Mouse (Mus musculus) heart, postnatal 0 days (tissue): ENCODE results near the gene Prdm10.

Experiments used
- CTCF ChIP-seq: IDR thresholded peaks from 2 replicates; pipeline ENCODE4 v1.5.1; 2016; ENCODE audit warnings: antibody characterized with exemption, control low read depth, low read depth
- EP300 ChIP-seq: IDR thresholded peaks from 2 replicates; pipeline ENCODE4 v1.6.1; 2016; ENCODE audit warnings: antibody characterized with exemption, low read depth

DNA sequence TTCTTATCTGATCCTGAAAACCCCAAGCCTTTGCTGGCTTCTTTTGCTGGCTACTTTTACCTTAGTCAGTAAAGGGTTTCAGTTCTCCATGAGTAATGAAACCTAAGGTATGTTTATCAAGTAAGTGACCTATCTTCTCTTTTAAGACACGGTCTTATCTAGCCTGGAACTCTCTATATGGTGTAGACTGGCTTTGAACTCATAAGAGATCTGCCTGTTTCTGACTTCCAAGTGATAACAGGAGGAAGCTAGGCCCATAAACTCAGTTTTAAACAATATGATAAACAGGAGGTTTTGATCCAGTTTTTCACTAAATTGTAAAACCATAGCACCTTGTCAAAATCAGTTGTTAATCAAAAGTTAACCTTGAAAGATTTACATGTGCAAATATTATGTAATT, 33.5 kb downstream of the Prdm10 start:
- TF ChIP-seq CTCF (no peak), EP300 (no peak)
